Mouse (Mus musculus): Measurements from ENCODE around the gene Mafg.

DNA sequence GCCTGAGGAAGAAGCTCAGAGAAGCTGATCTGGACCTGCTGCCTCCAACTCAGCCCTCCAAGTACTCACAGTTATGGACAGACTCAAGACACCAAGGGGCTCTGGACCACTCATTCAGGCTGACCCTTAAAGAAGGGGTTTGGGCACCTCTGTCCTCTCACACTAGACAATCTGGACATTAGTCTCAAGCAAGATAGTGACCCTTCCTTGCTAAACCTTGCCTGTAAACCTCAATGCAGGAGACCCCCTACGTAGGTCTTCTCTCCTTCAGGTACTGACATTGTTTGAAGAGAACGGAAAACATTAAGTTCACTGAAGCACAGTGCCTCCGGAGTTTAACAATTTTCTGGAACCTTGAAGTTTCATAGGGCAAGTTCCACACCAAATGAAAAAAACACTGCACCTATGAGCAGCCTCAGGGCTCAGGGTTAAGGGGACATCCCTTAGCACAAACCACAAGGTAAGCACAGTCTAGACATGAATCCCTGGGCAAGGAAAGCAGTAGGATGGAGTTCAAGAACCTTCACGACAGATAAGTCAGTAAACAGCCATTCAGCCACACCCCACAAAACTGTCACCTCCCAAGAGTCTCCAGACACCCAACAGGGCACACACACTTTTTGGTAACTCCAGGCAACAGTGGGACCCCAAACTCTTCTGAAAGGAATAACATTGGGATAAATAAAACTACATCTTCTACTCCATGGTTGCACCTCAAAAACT lies 1.5 kb downstream of the Mafg start:
- no peak for TF ChIP-seq POLR2A (IDR thresholded peaks at IDR 0.05; ENCODE audit: borderline replicate concordance, control insufficient read depth, low read depth, low read length)
- no peak for TF ChIP-seq CTCF (IDR thresholded peaks at IDR 0.05; ENCODE audit: control insufficient read depth, insufficient read depth, low read length)

Measured in bone marrow, adult 2 months (tissue).